Mouse (Mus musculus) retina, adult 2 months (tissue): ENCODE measurements around the gene Agtrap.

Experiments
- DNase-seq: peaks from one replicate; pipeline ENCODE4 v3.0.0-alpha.2; 2012; ENCODE audit warnings: low read depth, low spot score

The Agtrap gene

GRCm38 (mm10) chr4:148104146-148104545, 16.3 kb upstream of the Agtrap start:
- peak; percentile 62 for DNase-seq

- DNase-seq = no peak
Observed at GRCm38 (mm10) chr4:148101801-148102527, 14.1 kb upstream of the Agtrap start.

DNA sequence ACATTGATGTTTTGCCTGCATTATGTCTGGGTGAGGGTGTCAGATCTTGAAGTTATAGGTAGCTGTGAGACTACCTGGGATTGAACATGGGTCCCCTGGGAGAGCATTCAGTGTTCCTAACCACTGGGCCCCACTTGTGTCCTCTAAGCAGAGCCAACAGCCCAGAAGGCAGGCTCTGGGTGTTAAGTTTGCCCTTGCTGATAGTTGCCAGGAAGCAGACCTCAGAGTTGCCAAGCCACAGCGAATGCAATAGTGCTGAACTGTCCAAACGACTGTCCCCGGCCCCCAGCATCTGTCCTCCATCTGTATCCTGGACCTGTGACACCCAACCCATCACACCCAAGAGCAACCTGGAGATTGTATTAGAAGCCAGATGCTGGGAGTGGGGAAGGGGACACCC, 10.8 kb upstream of the Agtrap start:
- no peak for DNase-seq

- no peak for DNase-seq
Observed at GRCm38 (mm10) chr4:148097936-148098335, 10.1 kb upstream of the Agtrap start.

DNA sequence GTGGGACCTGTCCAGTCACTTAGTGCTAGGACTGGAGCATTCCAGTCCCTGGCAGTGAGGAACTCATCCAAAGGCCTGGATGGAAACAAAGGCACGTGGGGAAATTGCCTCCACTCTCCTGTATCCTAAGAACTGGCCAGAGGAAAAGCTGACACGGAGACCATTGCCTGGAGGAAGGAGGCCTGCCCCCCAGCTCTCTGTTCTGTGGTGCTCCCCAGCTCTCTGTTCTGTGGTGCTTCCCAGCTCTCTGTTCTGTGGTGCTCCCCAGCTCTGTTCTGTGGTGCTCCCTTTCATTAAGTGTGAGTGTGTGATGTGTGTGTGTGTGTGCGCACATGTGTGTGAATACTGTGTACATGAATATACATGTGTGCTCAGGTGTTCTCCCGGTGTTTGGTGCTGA, 7.2 kb upstream of the Agtrap start:
- DNase-seq = no peak

DNA sequence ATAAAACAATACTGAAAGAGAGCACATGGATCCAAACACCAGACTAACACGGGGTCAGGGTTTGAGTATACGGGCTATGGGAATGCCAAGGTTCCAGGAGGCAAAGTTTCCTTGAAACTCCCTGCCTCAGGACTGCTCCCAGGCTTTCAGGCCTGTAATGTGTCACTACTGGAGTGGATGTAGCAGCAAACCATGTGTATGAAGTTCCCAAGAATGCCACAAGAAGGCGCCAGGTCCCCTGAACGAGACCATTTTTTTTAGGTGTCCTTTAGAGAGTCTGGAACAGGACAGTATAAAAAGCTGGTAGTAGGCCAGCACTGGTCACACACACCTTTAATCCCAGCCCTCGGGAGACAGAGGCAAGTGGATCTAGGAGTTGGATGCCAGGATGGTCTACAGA, 6.3 kb upstream of the Agtrap start:
- DNase-seq = no peak

- DNase-seq = no peak
Observed at GRCm38 (mm10) chr4:148092551-148093271, 4.9 kb upstream of the Agtrap start.

- DNase-seq = no peak
Observed at GRCm38 (mm10) chr4:148091181-148091580, 3.4 kb upstream of the Agtrap start.

GRCm38 (mm10) chr4:148089166-148089565, 1.3 kb upstream of the Agtrap start:
- no peak for DNase-seq

DNA sequence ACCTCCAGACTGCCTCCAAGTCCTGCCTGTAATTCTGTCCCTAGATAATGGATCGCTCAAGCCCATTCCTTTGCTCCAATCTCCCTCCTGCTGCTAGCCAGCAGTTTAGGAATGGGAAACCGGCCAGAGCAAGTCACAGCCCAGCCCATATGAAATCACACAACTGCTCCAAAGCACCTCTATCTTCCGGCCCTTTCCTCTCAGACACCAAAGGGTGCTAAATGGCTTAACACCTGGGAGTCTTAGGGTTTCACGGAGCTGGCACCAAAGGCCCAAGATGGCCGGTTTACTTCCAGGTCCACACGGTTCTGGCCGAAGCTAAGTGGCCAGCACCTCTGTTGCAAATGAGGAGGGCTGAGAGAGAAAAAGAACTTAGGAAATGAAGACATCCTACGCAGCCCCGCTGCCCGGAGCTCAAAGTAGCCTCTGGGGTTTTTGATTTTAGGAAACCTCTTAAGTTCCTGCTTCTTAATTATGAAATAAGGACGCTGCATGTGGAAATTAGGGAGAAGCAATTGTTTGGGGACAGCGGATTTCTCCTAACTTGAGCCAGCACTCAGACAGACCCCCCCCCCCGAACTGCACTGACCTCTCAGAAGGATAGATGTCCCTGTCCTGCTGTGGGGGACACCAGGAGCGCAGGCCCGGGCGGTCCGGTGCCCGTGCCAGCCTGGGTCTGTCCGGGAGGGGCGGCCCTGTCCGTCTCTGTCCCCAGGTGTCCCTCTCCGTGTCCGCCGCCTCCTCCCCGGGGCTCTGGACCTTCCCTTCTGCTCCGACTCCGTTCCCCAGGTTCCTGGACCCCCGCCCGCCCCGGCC, 532 bp downstream of the Agtrap start:
- DNase-seq = no peak

- DNase-seq = no peak
Observed at GRCm38 (mm10) chr4:148085907-148086305, 1.9 kb downstream of the Agtrap start.

DNA sequence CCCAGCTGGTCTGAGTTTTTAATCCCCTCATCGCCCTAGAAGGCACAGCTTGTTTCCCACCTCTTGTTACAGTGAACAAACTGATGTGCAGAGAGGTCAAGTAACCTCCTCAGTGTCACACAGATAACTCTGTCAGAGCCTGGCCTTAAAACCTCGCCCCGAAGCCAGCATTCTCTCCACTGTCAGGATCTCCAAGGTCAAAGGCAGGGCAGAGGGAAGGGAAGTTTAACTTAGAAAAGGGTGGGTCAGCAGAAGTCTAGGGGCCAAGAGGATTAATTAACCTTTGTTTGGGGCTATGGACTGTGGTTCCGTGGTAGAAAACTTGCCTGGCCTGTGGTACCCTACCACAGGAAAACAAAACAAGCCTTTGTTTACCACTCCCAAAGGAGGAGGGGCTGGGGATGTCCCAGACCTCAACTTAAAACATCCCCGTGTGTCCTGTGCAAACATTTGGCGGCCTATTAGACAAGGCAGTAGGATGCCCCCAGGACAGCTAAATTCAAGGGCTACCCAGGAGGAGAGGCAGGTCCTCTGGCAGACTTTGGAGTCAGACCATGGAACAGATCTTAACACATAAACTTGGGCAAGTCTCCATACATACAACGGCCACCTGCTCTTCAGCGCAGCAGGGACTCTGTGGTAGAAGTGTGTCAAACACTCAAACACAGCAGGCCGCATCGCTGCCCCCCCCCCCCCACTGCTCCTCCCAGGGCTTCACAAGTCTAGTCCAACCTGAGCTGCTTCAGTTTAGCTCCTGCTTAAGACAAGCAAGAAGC, 2.5 kb downstream of the Agtrap start:
- DNase-seq = no peak

- no peak for DNase-seq
Observed at GRCm38 (mm10) chr4:148084261-148084714, 3.5 kb downstream of the Agtrap start.

DNA sequence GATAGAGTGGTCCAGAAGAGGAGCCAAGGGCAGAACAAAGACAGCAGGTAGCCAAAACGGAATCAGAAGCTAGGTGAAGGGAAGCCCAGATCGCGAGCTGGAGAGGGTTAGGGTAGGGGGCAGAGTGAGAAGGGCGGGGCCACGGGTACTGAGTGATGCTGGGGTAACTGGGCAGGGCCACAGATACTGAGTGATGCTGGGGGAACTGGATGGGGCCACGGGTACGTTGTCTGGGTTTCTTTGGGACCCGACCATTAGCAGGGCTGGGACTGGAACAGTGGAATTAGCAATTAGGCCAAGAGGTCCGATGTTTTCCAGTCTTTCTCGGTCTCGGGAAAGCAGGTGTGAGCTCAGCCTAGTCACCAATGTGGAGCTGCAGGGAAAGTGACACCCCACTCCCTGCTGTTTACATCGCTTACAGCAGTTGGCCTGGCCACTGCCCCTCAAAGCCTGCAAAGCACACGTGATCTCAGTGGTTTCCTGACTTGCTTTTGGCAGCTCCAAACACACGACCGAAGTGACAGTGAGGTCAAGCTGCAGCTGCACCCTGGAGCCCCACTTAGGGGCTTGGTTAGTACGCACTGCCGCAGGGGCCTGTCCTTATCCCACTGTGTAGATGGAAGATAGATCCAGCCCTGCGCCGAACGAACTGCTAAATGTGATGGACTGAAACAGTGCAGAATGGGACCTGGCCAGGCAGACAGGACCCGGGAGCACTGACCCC, 4.5 kb downstream of the Agtrap start:
- no peak for DNase-seq

DNA sequence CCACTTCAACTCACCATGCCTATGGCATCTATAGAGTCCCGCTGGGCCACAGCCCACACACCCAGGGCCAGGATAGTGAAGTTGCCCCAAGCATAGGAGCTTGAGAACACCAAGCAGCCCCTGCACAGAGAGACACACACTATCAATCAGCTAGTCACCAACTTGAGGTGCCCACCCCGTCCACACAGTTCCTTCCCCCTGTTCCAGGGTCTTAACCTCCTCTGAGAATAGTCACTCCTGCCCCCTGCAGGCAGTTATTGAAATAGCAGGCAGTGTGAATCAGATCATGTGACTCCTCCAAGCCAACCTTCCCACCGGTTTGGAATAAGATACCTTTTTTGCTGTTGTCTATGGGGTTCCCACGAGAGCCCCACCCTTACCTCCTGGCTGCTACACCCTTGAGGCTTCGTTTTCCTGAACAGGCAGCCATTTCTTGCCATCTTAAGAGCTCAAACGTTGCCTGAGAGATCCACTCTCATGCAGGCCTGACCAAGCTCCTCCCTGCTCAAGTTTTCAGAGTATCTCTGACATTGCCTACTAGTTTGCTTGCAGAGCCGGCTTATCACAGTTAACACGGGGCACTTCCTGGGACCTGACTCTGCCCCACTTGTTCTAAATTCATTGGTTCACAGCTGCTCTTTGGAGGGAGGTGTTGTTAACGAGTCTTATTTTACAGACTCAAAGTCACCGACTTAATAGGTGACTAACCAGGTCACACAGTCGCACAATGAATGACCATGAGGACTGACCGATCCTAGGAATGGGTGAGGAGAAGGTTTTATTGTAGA, 5.4 kb downstream of the Agtrap start:
- DNase-seq = no peak

GRCm38 (mm10) chr4:148081201-148081600, 6.6 kb downstream of the Agtrap start:
- no peak for DNase-seq

DNA sequence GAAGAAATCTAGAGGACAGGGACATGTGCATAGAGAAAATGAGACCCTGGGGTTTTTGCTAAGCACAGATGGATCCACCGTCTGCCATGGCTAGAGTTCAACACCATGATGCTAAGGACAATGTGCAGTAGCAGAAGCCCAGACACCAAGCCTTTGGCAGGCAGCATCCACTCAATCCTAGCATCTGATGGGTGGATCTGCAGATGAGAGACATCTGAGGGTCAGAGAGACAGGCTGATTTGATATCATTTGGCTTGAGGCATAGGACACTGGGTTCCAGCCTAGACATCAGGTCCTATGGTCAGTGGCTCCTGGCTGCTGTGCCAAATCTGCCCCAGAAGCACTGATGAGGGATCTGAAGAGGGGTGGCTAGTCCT, 7.2 kb downstream of the Agtrap start:
- DNase-seq = no peak

DNA sequence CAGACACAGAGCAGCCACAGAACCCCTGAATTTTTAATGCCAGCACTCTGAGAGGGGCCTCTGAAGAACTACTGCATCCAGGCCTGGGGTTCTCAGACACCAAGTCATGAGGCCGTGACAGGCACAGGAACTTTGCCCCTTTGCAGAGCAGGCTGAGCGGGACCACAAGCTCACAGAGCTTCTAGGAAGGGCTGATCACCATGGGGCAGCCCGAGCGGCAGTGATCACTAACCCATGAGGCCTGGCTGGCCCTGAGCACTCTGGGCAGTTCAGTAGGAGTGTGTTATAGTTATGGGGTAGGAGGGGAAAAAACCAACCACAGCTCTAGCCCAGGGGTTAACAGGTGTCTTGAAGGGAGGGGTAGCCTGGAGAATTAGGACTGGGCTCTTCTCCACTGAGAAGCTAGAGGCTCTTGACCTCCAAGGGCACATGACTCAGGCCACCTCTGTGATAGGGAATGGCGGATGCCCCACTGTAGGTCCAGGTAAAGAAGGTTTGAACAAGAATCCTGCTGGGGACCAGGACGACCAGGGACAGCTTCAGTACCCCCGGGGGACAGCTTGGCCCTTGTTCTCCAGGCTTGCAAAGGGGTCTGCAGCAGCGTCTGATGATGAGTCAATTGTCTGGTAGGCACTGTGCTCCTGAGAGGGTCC, 7.8 kb downstream of the Agtrap start:
- no peak for DNase-seq

DNA sequence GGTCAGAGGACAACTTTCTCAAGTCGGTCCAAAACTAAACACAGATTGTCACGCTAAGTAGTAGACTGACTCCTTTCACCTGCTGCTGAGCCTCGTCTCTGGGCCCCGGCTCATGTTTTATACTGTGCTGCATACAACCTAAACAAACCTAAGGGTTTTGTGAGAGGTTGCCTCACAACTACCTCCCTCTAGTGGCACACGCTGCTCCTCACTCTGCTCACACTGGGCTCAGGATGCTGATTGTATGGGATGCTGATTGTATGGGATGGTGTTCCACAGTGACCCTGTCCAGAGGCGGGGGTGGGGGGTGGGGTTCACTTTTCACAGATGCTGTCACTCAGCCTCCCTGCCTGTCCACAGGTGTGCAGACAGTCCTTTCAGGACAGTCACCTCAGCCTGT, 8.6 kb downstream of the Agtrap start:
- DNase-seq = no peak

GRCm38 (mm10) chr4:148075881-148076280, 11.9 kb downstream of the Agtrap start:
- no peak for DNase-seq
